Mouse (Mus musculus): ENCODE results near the gene Dbnl. TPM values are rescaled to one million over a fixed set of nuclear protein-coding genes. Genes with fewer than 3 reads are reported as not detected.
A peak's percentile ranks its signal among the peaks of the same experiment; 100 is the strongest.

Dbnl gene
- polyA plus RNA-seq, 1 experiment, result 136 TPM

DNA sequence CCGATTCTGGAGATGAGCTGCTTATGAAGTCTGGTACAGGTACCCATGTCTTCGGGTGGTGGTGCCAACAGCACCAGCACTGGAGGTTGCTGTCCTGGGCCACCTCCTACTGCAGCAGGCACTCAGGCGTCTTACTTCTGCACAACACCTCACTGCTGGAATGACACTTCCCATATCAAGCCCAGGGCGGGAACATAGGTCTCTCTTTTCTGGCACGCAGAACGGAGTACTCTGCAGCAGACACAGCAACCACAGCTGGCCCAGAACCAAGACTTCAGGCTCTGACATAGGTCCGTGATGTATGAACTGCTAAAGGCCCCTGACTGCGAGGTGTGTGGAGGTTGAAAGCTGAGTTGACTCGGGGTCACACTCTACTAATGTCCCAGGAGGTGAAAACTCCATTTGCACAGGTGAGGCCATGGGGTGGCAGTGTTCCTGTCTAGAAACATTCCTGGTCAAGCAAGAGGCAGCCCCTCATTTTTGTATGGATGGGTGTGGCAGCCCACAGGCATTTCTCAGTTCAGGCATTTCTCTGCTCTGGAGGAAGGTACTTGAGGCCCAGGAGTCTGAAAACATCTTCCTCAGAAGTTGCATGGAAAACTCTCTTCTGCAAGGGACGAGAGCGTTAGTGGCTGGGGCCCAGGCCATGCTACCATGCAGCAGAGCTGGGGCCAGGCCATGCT lies 40.4 kb downstream of the Dbnl start:
- Histone ChIP-seq H3K27me3 (ENCODE audit: control insufficient read depth, insufficient read depth, low read length) (no peaks in the 10 kb centered on the region), H3K27ac (ENCODE audit: control insufficient read depth, insufficient read depth, low read length) (no peak overlapping the region), H3K36me3 (ENCODE audit: control insufficient read depth, insufficient read depth, low read length) (peaks cover 4% of the 10 kb centered on the region; the same call in 1 of the 2 replicates), H3K4me3 (ENCODE audit: control insufficient read depth, insufficient read depth, low read length) (no peak overlapping the region), H3K4me1 (replicated peaks; ENCODE audit: control insufficient read depth, insufficient read depth, low read length) (peaks cover 7% of the 10 kb centered on the region)
- no peak for DNase-seq
- WGBS, result 80% methylated on average over 11 of the region's 11 CpGs
- TF ChIP-seq POLR2A (IDR thresholded peaks at IDR 0.05; ENCODE audit: control insufficient read depth, extremely low read depth, insufficient read depth, low read length, poor library complexity) (no peak), CTCF (IDR thresholded peaks at IDR 0.05; ENCODE audit: borderline replicate concordance, control insufficient read depth, extremely low read depth, insufficient read depth, low read length, poor library complexity) (no peak)

DNA sequence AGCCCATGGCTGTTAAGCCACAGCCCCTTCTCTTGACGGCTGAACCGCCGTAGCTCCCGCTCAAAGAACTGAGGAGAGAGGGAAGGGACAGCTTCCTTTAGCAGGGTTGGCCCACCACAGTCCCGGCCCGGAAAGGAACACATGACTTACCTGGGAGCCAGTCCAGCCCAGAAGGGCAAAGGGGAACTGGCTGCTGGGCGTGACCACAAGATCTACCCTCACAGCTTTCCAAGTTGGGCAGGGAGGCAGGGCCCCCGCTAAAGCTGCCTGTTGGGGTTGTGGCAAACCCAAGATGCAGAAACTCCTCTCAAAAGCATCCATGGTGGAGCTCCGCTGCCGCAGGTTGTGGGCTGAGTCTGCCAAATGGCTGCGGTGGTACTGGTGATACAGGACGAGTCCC lies 41.0 kb downstream of the Dbnl start:
- Histone ChIP-seq H3K4me3 (ENCODE audit: control insufficient read depth, insufficient read depth, low read length) (no peak overlapping the region), H3K27ac (ENCODE audit: control insufficient read depth, insufficient read depth, low read length) (no peak overlapping the region), H3K4me1 (replicated peaks; ENCODE audit: control insufficient read depth, insufficient read depth, low read length) (peaks cover 7% of the 10 kb centered on the region), H3K27me3 (ENCODE audit: control insufficient read depth, insufficient read depth, low read length) (no peaks in the 10 kb centered on the region), H3K36me3 (ENCODE audit: control insufficient read depth, insufficient read depth, low read length) (peaks cover 4% of the 10 kb centered on the region; the same call in 1 of the 2 replicates)
- whole genome bisulfite sequencing, result 31% methylated on average over 12 of the region's 12 CpGs
- DNase-seq, result no peak
- no peak for TF ChIP-seq POLR2A (IDR thresholded peaks at IDR 0.05; ENCODE audit: control insufficient read depth, extremely low read depth, insufficient read depth, low read length, poor library complexity)
- no peak for TF ChIP-seq CTCF (IDR thresholded peaks at IDR 0.05; ENCODE audit: borderline replicate concordance, control insufficient read depth, extremely low read depth, insufficient read depth, low read length, poor library complexity)

DNA sequence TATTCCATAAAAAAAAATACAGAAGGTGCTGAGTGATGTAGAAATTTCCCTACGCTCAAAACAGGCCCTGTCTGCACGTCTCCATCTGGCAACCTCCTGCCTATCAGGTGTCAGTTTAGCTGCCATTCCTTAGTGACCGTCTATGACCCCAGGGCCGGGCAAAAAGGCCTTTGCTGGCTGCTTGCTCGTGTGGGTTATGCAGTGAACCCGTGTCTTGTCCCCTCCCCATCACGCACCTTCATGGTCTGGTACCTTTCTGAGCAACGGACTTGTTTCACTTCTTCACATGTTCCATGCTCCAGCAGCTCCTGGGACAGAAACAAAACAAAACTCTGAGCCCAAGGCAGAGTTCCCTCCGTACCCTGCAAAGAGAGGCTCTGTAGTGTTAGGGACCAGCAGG lies 46.2 kb downstream of the Dbnl start:
- 91% methylated on average over 9 of the region's 9 CpGs for WGBS
- Histone ChIP-seq H3K36me3 (ENCODE audit: control insufficient read depth, insufficient read depth, low read length) (peaks cover 3% of the 10 kb centered on the region; the same call in 1 of the 2 replicates), H3K27ac (ENCODE audit: control insufficient read depth, insufficient read depth, low read length) (no peak overlapping the region), H3K27me3 (ENCODE audit: control insufficient read depth, insufficient read depth, low read length) (no peaks in the 10 kb centered on the region), H3K4me3 (ENCODE audit: control insufficient read depth, insufficient read depth, low read length) (no peak overlapping the region), H3K4me1 (replicated peaks; ENCODE audit: control insufficient read depth, insufficient read depth, low read length) (peaks cover 17% of the 10 kb centered on the region)
- no peak for TF ChIP-seq POLR2A (IDR thresholded peaks at IDR 0.05; ENCODE audit: control insufficient read depth, extremely low read depth, insufficient read depth, low read length, poor library complexity)
- TF ChIP-seq CTCF (IDR thresholded peaks at IDR 0.05; ENCODE audit: borderline replicate concordance, control insufficient read depth, extremely low read depth, insufficient read depth, low read length, poor library complexity), result no peak
- DNase-seq, result no peak

DNA sequence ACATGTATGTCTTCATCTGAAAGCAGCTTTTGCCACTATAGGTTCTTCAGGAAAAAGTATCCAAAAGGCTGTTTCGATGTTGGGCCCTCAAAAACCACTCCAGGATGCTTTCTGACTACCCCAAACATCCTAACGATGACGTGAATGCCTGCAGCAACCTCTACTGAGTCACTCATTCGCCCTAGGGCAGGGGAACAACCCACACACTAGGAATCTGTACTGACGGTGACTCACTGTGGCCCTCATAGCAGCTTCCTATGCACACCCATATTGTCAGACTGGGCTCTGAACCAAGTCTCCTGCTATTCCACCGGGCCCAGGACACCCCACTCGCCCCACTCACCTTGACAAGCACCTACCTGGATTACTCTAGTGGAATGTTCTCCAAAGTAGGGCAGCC lies 46.8 kb downstream of the Dbnl start:
- H3K4me1 ChIP-seq (replicated peaks; ENCODE audit: control insufficient read depth, insufficient read depth, low read length), result peaks cover 13% of the 10 kb centered on the region
- 90% methylated on average over 7 of the region's 7 CpGs for WGBS
- H3K36me3 ChIP-seq (ENCODE audit: control insufficient read depth, insufficient read depth, low read length), result no peaks in the 10 kb centered on the region
- no peak overlapping the region for H3K27ac ChIP-seq (ENCODE audit: control insufficient read depth, insufficient read depth, low read length)
- no peaks in the 10 kb centered on the region for H3K27me3 ChIP-seq (ENCODE audit: control insufficient read depth, insufficient read depth, low read length)
- no peak overlapping the region for H3K4me3 ChIP-seq (ENCODE audit: control insufficient read depth, insufficient read depth, low read length)
- TF ChIP-seq CTCF (IDR thresholded peaks at IDR 0.05; ENCODE audit: borderline replicate concordance, control insufficient read depth, extremely low read depth, insufficient read depth, low read length, poor library complexity), result no peak
- TF ChIP-seq POLR2A (IDR thresholded peaks at IDR 0.05; ENCODE audit: control insufficient read depth, extremely low read depth, insufficient read depth, low read length, poor library complexity), result no peak
- no peak for DNase-seq

DNA sequence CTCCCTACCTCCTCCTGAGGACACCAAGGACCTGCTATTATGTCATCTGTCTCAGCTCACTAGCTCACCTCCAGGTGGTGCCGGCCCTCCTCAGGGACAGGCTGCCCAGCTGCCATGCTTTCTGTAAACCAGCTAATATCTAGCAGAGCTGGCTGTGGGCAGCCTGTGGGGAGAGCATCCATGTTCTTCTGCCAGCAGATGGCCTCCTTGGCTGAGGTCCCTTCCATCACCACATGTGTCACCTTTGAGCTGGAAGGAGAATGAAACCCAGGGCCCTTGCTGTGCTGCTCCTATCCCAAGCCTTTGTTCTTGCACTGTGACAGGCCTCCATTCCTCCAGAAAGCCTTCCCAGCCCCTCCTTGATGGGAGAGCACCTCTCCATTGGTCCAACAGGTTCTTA lies 47.8 kb downstream of the Dbnl start:
- no peak for DNase-seq
- Histone ChIP-seq H3K4me3 (ENCODE audit: control insufficient read depth, insufficient read depth, low read length) (no peak overlapping the region), H3K36me3 (ENCODE audit: control insufficient read depth, insufficient read depth, low read length) (no peaks in the 10 kb centered on the region), H3K4me1 (replicated peaks; ENCODE audit: control insufficient read depth, insufficient read depth, low read length) (peaks cover 13% of the 10 kb centered on the region), H3K27me3 (ENCODE audit: control insufficient read depth, insufficient read depth, low read length) (no peaks in the 10 kb centered on the region), H3K27ac (ENCODE audit: control insufficient read depth, insufficient read depth, low read length) (no peak overlapping the region)
- WGBS, result 67% methylated on average over 1 of the region's 1 CpGs
- TF ChIP-seq POLR2A (IDR thresholded peaks at IDR 0.05; ENCODE audit: control insufficient read depth, extremely low read depth, insufficient read depth, low read length, poor library complexity), result no peak
- TF ChIP-seq CTCF (IDR thresholded peaks at IDR 0.05; ENCODE audit: borderline replicate concordance, control insufficient read depth, extremely low read depth, insufficient read depth, low read length, poor library complexity), result peak; percentile 38; the same call in 1 of the 2 replicates

DNA sequence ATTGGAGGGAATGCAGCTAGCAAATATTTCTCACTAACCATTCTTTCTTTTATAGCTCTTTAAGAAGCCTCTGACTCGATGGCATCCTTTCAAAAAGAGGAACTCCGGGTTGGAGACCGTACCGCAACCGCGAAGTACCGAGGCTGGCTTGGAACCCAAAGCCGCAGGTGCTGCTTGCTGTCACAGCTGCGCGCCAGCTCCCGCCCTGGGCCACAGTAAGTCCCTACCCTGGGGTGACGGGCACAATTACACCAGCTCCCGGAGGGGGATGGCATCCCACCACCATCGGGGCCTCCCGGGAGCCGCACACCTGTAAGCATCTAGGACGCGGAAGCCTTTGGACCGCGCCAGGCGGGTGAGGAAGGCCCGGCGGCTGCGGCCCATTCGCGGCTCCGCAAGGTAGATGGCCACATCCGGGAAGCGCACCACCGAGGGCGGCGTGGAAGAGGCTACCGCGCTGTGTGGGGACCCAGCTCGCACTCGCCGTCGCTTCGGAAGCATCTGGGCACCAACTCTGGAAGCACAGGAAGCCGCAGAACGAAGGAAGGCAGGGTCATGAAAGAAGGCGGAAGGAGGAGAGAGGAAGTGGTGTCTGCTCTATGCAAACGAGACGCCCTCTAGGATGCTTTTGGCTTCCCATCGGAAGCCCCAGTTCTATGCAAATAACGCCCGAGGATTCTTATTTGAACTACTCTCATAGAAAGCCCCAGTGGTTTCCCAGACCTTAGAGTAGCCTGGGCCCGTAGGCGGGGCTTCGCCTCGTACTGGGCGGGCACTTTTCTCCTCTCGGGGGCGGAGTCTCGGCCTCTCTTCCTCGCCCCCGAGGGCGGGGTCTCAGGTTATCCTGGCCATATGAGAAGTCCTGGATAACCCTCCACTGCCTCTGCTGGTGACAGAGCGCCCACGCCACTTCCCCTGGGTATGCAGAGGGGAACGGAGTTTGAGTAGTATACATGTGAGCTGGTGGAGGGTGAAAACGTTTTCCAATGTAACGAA lies 49.3 kb downstream of the Dbnl start, which contains the start of gene Polm:
TSS of gene Polm (minus strand) at position 766 of the 996 bp plus-strand sequence.
- peak; percentile 84 for DNase-seq
- H3K4me3 ChIP-seq (ENCODE audit: control insufficient read depth, insufficient read depth, low read length), result peak within 1 kb of the TSS; percentile 77
- H3K36me3 ChIP-seq (ENCODE audit: control insufficient read depth, insufficient read depth, low read length), result no peaks in the 10 kb centered on the region
- peaks cover 13% of the 10 kb centered on the region for H3K4me1 ChIP-seq (replicated peaks; ENCODE audit: control insufficient read depth, insufficient read depth, low read length)
- TF ChIP-seq POLR2A (IDR thresholded peaks at IDR 0.05; ENCODE audit: control insufficient read depth, extremely low read depth, insufficient read depth, low read length, poor library complexity), result peak; percentile 52
- peak; percentile 58; the same call in 1 of the 2 replicates for TF ChIP-seq CTCF (IDR thresholded peaks at IDR 0.05; ENCODE audit: borderline replicate concordance, control insufficient read depth, extremely low read depth, insufficient read depth, low read length, poor library complexity)
- no peaks in the 10 kb centered on the region for H3K27me3 ChIP-seq (ENCODE audit: control insufficient read depth, insufficient read depth, low read length)
- under 1% methylated on average over 63 of the region's 63 CpGs for WGBS
- peak within 1 kb of the TSS; percentile 77 for H3K27ac ChIP-seq (ENCODE audit: control insufficient read depth, insufficient read depth, low read length)

Measured in thymus, adult 2 months (tissue).